Mouse (Mus musculus) intestine, embryonic 16.5 days (tissue): ENCODE results near the gene Slc39a5. TPM values are rescaled to one million over a fixed set of nuclear protein-coding genes. Genes with fewer than 3 reads are reported as not detected.
A peak's percentile ranks its signal among the peaks of the same experiment; 100 is the strongest.

Experiments used
- ATAC-seq: fragments of 200-750 bp; cut with Nextera tagmentation; 2 replicates; pipeline ENCODE4 v1.8.0; 2017; ENCODE audit warnings: moderate TSS enrichment, moderate library complexity
- H3K27ac ChIP-seq: fragments of 300-500 bp; sonication (generic); 2 replicates; pipeline ENCODE4 v1.5.1; 2014; ENCODE audit warnings: mild to moderate bottlenecking, low read length
- H3K27me3 ChIP-seq: fragments of 300-500 bp; sonication (generic); replicated peaks from 2 replicates; pipeline ENCODE4 v1.6.1; 2014; ENCODE audit warnings: low read length, control low read depth, mixed read lengths; ENCODE audit not compliant: control insufficient read depth, insufficient read depth
- H3K36me3 ChIP-seq: fragments of 300-500 bp; sonication (generic); 2 replicates; pipeline ENCODE4 v1.6.1; 2014; ENCODE audit warnings: low read length, control low read depth; ENCODE audit not compliant: control insufficient read depth, insufficient read depth
- H3K4me1 ChIP-seq: fragments of 300-500 bp; sonication (generic); 2 replicates; pipeline ENCODE4 v1.6.1; 2014; ENCODE audit warnings: low read length, control low read depth, mixed read lengths; ENCODE audit not compliant: control insufficient read depth, insufficient read depth
- H3K4me2 ChIP-seq: fragments of 300-500 bp; sonication (generic); 2 replicates; pipeline ENCODE4 v1.6.1; 2014; ENCODE audit warnings: low read depth, low read length, control low read depth
- H3K4me3 ChIP-seq: fragments of 300-500 bp; sonication (generic); 2 replicates; pipeline ENCODE4 v1.5.1; 2014; ENCODE audit warnings: mild to moderate bottlenecking, low read length
- H3K9ac ChIP-seq: fragments of 300-500 bp; sonication (generic); 2 replicates; pipeline ENCODE4 v1.6.1; 2014; ENCODE audit warnings: low read depth, low read length
- H3K9me3 ChIP-seq: fragments of 300-500 bp; sonication (generic); 2 replicates; pipeline ENCODE4 v1.6.1; 2016; ENCODE audit warnings: low read length, control low read depth; ENCODE audit not compliant: control insufficient read depth
- WGBS: fragments of 180-500 bp; shearing (Covaris S2); extraction: QIAGEN DNeasy Blood & Tissue Kit; methylation state at CpG from one replicate; pipeline ENCODE4 v1.1.7; 2014; 5-methylcytosine and 5-hydroxymethylcytosine counted together
- polyA plus RNA-seq: library from polyadenylated mRNA; unstranded; fragments of >200 nt; fragmentation: Nextera tagmentation; extraction: Ambion mirVana; gene quantifications from 2 replicates; pipeline ENCODE4 v1.2.1, GENCODE M21; 2015

The Slc39a5 gene
- polyA plus RNA-seq, 1 experiment from 2014 or later: 207 TPM

DNA sequence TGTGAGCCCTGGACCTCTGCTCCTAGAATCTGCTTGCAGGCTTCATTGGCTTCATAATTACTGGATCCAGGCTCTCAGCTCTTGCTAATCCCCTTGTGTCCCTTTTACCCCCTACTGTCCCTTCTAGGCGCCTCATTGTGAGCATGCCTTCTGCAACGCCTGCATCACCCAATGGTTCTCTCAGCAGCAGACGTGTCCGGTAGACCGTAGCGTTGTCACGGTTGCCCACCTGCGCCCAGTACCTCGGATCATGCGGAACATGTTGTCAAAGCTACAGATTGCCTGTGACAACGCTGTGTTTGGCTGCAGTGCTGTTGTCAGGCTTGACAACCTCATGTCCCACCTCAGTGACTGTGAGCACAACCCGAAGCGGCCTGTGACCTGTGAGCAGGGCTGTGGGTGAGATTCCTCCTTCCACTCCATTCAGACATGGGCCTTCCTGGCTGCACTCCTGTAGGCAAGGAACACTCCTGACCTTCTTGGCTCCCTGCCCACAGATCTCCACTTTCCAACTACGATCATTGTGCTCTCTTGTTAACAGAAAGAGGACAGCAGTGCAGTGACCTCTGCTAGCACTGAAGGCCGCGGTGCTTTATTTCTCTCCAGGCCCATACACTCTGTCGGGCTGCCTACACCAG, 34.3 kb upstream of the Slc39a5 start:
- Histone ChIP-seq H3K4me3 (no peak overlapping the region), H3K9me3 (no peaks in the 10 kb centered on the region), H3K4me2 (no peak overlapping the region), H3K36me3 (peaks cover 23% of the 10 kb centered on the region), H3K9ac (no peak overlapping the region), H3K27me3 (no peaks in the 10 kb centered on the region), H3K4me1 (no peaks in the 10 kb centered on the region), H3K27ac (no peak overlapping the region)
- no peak for ATAC-seq
- WGBS: 87% methylated on average over 17 of the region's 17 CpGs

- Histone ChIP-seq H3K36me3 (peaks cover 24% of the 10 kb centered on the region), H3K9ac (no peak overlapping the region), H3K27me3 (no peaks in the 10 kb centered on the region), H3K4me1 (no peaks in the 10 kb centered on the region), H3K27ac (no peak overlapping the region), H3K9me3 (no peaks in the 10 kb centered on the region), H3K4me2 (no peak overlapping the region), H3K4me3 (no peak overlapping the region)
- ATAC-seq: no peak
- WGBS: 82% methylated on average over 10 of the region's 10 CpGs
Observed at GRCm38 (mm10) chr10:128434681-128435080, 33.7 kb upstream of the Slc39a5 start.

DNA sequence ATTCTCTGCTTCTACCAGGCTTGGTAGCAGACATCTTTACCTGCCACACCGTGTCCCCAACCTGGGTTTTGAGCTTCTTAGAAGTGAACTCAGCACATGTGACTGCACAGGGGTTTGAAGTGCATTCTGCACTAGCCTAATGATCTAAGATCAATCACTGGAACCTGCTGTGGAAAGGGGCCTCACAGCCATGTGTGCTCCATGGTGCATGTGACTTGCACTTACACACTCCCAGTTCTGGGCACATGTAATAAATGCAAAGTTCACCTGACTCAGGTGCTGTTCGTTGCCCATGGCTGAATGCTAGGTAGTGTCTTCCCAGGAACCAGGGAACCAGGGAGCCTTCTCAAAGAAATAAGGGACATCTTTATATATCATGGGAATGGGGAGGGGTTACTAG, 32.4 kb upstream of the Slc39a5 start:
- peak; percentile 89 for ATAC-seq
- WGBS: 78% methylated on average over 2 of the region's 2 CpGs
- Histone ChIP-seq H3K4me1 (no peaks in the 10 kb centered on the region), H3K36me3 (peaks cover 32% of the 10 kb centered on the region), H3K9ac (no peak overlapping the region), H3K4me2 (no peak overlapping the region), H3K27me3 (no peaks in the 10 kb centered on the region), H3K27ac (no peak overlapping the region), H3K9me3 (no peaks in the 10 kb centered on the region), H3K4me3 (no peak overlapping the region)

- WGBS: 72% methylated on average over 4 of the region's 4 CpGs
- Histone ChIP-seq H3K4me3 (no peak overlapping the region), H3K27me3 (no peaks in the 10 kb centered on the region), H3K9ac (no peak overlapping the region), H3K4me1 (peaks cover 4% of the 10 kb centered on the region; the same call in 1 of the 2 replicates), H3K9me3 (no peaks in the 10 kb centered on the region), H3K27ac (no peak overlapping the region), H3K4me2 (no peak overlapping the region), H3K36me3 (peaks cover 13% of the 10 kb centered on the region)
- no peak for ATAC-seq
Observed at GRCm38 (mm10) chr10:128429454-128429853, 28.4 kb upstream of the Slc39a5 start.

GRCm38 (mm10) chr10:128429052-128429451, 28.0 kb upstream of the Slc39a5 start:
- 89% methylated on average over 5 of the region's 5 CpGs for WGBS
- H3K9ac ChIP-seq: no peak overlapping the region

GRCm38 (mm10) chr10:128425260-128425659, 24.2 kb upstream of the Slc39a5 start:
- no peak overlapping the region for H3K27ac ChIP-seq
- no peak overlapping the region for H3K4me2 ChIP-seq
- H3K9ac ChIP-seq: no peak overlapping the region
- H3K4me3 ChIP-seq: no peak overlapping the region
- ATAC-seq: no peak
- H3K36me3 ChIP-seq: peaks cover 19% of the 10 kb centered on the region; the same call in 1 of the 2 replicates
- peaks cover 7% of the 10 kb centered on the region; the same call in 1 of the 2 replicates for H3K4me1 ChIP-seq
- WGBS: 81% methylated on average over 3 of the region's 3 CpGs
- H3K27me3 ChIP-seq: no peaks in the 10 kb centered on the region
- no peaks in the 10 kb centered on the region for H3K9me3 ChIP-seq

More at GRCm38 (mm10) chr10:128429052-128429451, 28.0 kb upstream of the Slc39a5 start:
- Histone ChIP-seq H3K9me3 (no peaks in the 10 kb centered on the region), H3K4me2 (no peak overlapping the region), H3K36me3 (peaks cover 13% of the 10 kb centered on the region), H3K27me3 (no peaks in the 10 kb centered on the region), H3K4me3 (no peak overlapping the region), H3K4me1 (peaks cover 5% of the 10 kb centered on the region; the same call in 1 of the 2 replicates), H3K27ac (no peak overlapping the region)
- ATAC-seq: no peak

- Histone ChIP-seq H3K9ac (no peak overlapping the region), H3K36me3 (peaks cover 18% of the 10 kb centered on the region), H3K4me1 (peaks cover 7% of the 10 kb centered on the region; the same call in 1 of the 2 replicates), H3K9me3 (no peaks in the 10 kb centered on the region), H3K4me3 (no peak overlapping the region), H3K27me3 (no peaks in the 10 kb centered on the region), H3K27ac (no peak overlapping the region), H3K4me2 (no peak overlapping the region)
- no peak; the same call in 1 of the 2 replicates for ATAC-seq
- WGBS: 41% methylated on average over 7 of the region's 7 CpGs
Observed at GRCm38 (mm10) chr10:128424604-128425003, 23.6 kb upstream of the Slc39a5 start.

DNA sequence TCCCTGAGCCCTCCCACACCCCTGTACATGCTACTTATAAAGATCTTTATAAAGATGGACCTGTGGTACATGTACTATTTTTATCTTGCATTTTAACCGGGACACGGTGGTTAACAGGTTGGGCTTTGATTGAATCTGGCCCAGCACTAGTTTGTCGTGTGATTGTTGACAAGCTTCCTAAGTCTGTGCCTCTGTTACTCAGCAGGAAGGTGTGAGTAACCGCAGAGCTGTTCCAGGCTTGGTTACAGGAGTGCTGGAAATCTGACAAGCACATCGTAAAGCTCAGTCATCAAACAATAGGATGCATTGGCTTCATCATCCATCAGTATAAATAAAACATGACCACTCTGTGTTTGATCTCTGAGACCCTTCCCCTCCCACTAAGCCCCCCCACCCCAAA, 21.4 kb upstream of the Slc39a5 start:
- Histone ChIP-seq H3K4me3 (no peak overlapping the region), H3K9ac (no peak overlapping the region), H3K9me3 (no peaks in the 10 kb centered on the region), H3K36me3 (peaks cover 9% of the 10 kb centered on the region), H3K4me2 (no peak overlapping the region), H3K27ac (no peak overlapping the region), H3K27me3 (no peaks in the 10 kb centered on the region), H3K4me1 (peaks cover 7% of the 10 kb centered on the region; the same call in 1 of the 2 replicates)
- WGBS: 64% methylated on average over 5 of the region's 5 CpGs
- ATAC-seq: no peak

DNA sequence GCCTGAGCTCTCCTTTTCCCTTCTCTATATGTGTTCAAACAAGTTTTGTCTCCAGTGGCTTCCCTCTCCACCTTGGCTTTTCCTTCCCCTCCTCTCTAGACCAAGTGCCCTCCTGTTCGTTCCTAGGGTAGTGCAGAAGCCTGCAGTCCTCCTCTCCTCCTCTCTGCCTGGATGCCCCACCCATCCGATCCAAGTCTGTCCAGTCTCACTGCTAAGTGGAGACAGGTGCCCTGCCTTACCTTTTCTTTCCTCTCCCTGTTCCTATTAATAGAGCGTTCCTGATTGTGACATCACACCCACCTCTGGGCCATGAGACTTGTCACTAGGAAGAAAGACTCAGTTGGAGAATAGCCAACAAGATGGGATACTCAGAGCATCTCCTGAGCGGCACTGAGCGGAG, 13.8 kb upstream of the Slc39a5 start:
- Histone ChIP-seq H3K27me3 (no peaks in the 10 kb centered on the region), H3K9ac (no peak overlapping the region), H3K4me3 (no peak overlapping the region), H3K4me2 (no peak overlapping the region), H3K4me1 (peaks cover 31% of the 10 kb centered on the region), H3K9me3 (no peaks in the 10 kb centered on the region), H3K36me3 (peaks cover 7% of the 10 kb centered on the region; the same call in 1 of the 2 replicates), H3K27ac (peak overlapping the region; percentile 56)
- peak; percentile 45 for ATAC-seq
- 68% methylated on average over 5 of the region's 5 CpGs for WGBS
